Mouse (Mus musculus): ENCODE results near the gene Galnt6. TPM values are rescaled to one million over a fixed set of nuclear protein-coding genes. Genes with fewer than 3 reads are reported as not detected.

Gene Galnt6
- polyA plus RNA-seq, 2 experiments: 0.47 to 0.84 TPM

DNA sequence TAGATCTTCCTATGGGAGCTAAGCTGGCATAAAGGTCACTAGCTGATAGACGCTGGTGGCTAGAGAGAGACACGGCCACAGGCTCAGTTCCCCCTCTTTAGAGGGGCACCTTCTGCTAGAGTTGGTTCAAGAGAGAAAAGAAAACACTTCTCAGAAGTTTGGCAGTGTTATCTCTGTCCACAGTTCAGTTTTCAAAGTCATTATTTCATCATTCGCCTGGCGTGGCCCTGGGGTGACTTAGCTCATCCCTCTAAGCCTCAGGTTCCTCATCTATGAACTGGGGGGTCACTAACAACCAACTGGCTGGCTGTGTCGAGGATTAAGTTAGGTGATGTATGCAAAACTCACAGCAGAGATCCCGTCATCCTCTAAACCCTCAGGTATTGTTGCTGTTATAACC is 11.2 kb downstream of the Galnt6 start:
- Histone ChIP-seq H3K4me1 (replicated peaks; ENCODE audit: control insufficient read depth in 2 of 2, insufficient read depth in 2 of 2, low read length in 1 of 2) (no peaks in the 10 kb centered on the region), H3K36me3 (replicated peaks; ENCODE audit: control insufficient read depth, insufficient read depth, low read depth) (no peaks in the 10 kb centered on the region), H3K9ac (replicated peaks) (no peak overlapping the region), H3K4me3 (ENCODE audit: insufficient read depth in 1 of 2, low read depth in 2 of 2, low read length in 2 of 2) (no peak overlapping the region), H3K9me3 (ENCODE audit: control insufficient read depth, low read length) (no peaks in the 10 kb centered on the region), H3K4me2 (ENCODE audit: low read depth) (no peak overlapping the region), H3K27me3 (ENCODE audit: control insufficient read depth, insufficient read depth, low read length) (no peaks in the 10 kb centered on the region), H3K27ac (no peak overlapping the region)
- no peak for DNase-seq (ENCODE audit: low read depth in 3 of 3, low spot score in 3 of 3)
- no peak for ATAC-seq (ENCODE audit: insufficient read depth)
- no peak for TF ChIP-seq CTCF (IDR thresholded peaks at IDR 0.05; ENCODE audit: low read depth)
- TF ChIP-seq EP300 (IDR thresholded peaks at IDR 0.05; ENCODE audit: low read depth): no peak
- WGBS (ENCODE audit: insufficient replicate concordance): 32% methylated on average over 6 of the region's 6 CpGs

DNA sequence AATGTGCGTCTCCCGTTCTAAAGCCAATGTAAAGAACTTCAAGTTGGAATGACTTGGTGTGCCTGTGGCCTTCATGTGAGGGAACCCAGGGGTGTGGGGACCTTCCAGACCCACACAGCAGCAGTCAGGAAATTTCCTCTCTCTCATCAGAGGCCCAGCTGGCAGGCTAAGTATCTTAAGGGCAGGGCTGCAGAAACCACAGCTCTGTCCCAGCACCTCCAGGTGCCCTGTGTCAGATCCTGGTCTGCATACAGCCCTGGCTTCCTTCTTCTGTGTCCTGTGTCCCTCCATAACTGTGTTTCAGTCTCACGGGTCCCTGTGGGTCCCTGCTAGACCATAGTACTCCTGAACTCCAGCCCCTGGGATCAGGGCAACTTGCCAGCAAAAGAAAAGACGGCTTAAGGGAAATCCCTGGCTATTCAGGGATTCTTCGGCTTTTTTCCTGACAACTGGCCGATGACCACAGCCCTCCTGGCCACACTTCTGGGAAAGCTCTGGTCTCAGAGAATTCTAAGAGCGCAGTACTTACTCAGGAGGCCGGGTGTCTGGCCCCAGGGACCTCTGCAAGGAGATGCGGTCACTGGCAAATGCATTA is 13.7 kb downstream of the Galnt6 start:
- ATAC-seq (ENCODE audit: insufficient read depth) (no peak), DNase-seq (ENCODE audit: low read depth in 3 of 3, low spot score in 3 of 3) (no peak)
- H3K4me1 ChIP-seq (replicated peaks; ENCODE audit: control insufficient read depth in 2 of 2, insufficient read depth in 2 of 2, low read length in 1 of 2): no peaks in the 10 kb centered on the region
- TF ChIP-seq CTCF (IDR thresholded peaks at IDR 0.05; ENCODE audit: low read depth) (no peak), EP300 (IDR thresholded peaks at IDR 0.05; ENCODE audit: low read depth) (no peak)
- no peak overlapping the region for H3K9ac ChIP-seq (replicated peaks)
- H3K27me3 ChIP-seq (ENCODE audit: control insufficient read depth, insufficient read depth, low read length): no peaks in the 10 kb centered on the region
- no peaks in the 10 kb centered on the region for H3K9me3 ChIP-seq (ENCODE audit: control insufficient read depth, low read length)
- 73% methylated on average over 9 of the region's 9 CpGs for WGBS (ENCODE audit: insufficient replicate concordance)
- no peaks in the 10 kb centered on the region for H3K36me3 ChIP-seq (replicated peaks; ENCODE audit: control insufficient read depth, insufficient read depth, low read depth)
- H3K27ac ChIP-seq: no peak overlapping the region
- no peak overlapping the region for H3K4me3 ChIP-seq (ENCODE audit: insufficient read depth in 1 of 2, low read depth in 2 of 2, low read length in 2 of 2)
- no peak overlapping the region for H3K4me2 ChIP-seq (ENCODE audit: low read depth)

DNA sequence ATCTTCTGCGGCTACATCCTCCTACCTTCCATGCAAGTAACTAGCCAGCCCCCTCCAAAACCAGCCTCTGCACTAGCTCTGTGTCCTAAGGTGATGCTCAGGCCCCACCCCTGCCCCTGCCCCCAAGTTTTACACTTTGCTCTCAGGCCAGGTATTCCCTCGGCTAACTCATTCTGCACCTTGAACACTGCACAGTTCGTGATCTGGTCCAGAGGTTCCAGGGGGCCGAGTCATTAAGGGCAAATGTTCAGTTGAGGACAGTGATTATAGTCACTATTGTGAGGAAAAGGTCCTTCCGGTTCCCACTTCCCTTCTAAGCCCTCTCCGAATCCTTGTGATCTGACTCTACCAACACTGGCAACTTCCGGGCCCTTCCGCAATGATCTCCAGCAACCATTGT is 14.7 kb downstream of the Galnt6 start:
- H3K27ac ChIP-seq: no peak overlapping the region
- WGBS (ENCODE audit: insufficient replicate concordance): 74% methylated on average over 8 of the region's 8 CpGs

DNA sequence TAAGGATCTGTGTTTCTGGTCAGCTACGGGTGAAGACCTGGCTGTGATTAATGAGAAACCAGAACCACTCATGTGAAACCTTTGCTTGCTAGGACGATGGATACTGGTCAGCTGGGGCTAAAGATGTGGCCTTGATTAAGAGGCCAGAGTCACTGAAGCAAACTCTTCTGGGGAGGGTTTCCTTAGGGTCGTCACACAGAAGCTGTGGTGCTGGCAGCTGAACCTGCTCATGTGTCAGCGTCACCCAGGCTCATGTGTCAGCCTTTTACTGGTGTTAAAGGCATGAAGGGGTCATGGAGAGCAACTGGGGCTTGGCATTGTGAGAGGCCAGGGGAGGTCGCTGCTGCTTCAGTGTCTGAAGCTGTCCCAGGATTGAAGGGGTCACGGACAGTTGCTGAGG is 18.3 kb downstream of the Galnt6 start:
- H3K4me3 ChIP-seq (ENCODE audit: insufficient read depth in 1 of 2, low read depth in 2 of 2, low read length in 2 of 2): no peak overlapping the region
- no peak overlapping the region for H3K4me2 ChIP-seq (ENCODE audit: low read depth)
- H3K9me3 ChIP-seq (ENCODE audit: control insufficient read depth, low read length): no peaks in the 10 kb centered on the region
- H3K9ac ChIP-seq (replicated peaks): no peak overlapping the region
- no peak overlapping the region for H3K27ac ChIP-seq
- H3K27me3 ChIP-seq (ENCODE audit: control insufficient read depth, insufficient read depth, low read length): no peaks in the 10 kb centered on the region
- H3K36me3 ChIP-seq (replicated peaks; ENCODE audit: control insufficient read depth, insufficient read depth, low read depth): no peaks in the 10 kb centered on the region
- no peak for ATAC-seq (ENCODE audit: insufficient read depth)
- 68% methylated on average over 6 of the region's 6 CpGs for WGBS (ENCODE audit: insufficient replicate concordance)
- no peak for DNase-seq (ENCODE audit: low read depth in 3 of 3, low spot score in 3 of 3)
- H3K4me1 ChIP-seq (replicated peaks; ENCODE audit: control insufficient read depth in 2 of 2, insufficient read depth in 2 of 2, low read length in 1 of 2): peaks cover 0 to 6% of the 10 kb centered on the region in 2 experiments; a peak in 2 of 4 replicates
- TF ChIP-seq CTCF (IDR thresholded peaks at IDR 0.05; ENCODE audit: low read depth): no peak
- TF ChIP-seq EP300 (IDR thresholded peaks at IDR 0.05; ENCODE audit: low read depth): no peak

More for the DNA sequence above, 14.7 kb downstream of the Galnt6 start:
- H3K9ac ChIP-seq (replicated peaks): no peak overlapping the region
- no peak for DNase-seq (ENCODE audit: low read depth in 3 of 3, low spot score in 3 of 3)
- no peaks in the 10 kb centered on the region for H3K36me3 ChIP-seq (replicated peaks; ENCODE audit: control insufficient read depth, insufficient read depth, low read depth)
- no peak overlapping the region for H3K4me2 ChIP-seq (ENCODE audit: low read depth)
- H3K4me1 ChIP-seq (replicated peaks; ENCODE audit: control insufficient read depth in 2 of 2, insufficient read depth in 2 of 2, low read length in 1 of 2): no peaks in the 10 kb centered on the region
- no peak overlapping the region for H3K4me3 ChIP-seq (ENCODE audit: insufficient read depth in 1 of 2, low read depth in 2 of 2, low read length in 2 of 2)
- no peaks in the 10 kb centered on the region for H3K9me3 ChIP-seq (ENCODE audit: control insufficient read depth, low read length)
- no peaks in the 10 kb centered on the region for H3K27me3 ChIP-seq (ENCODE audit: control insufficient read depth, insufficient read depth, low read length)
- no peak for ATAC-seq (ENCODE audit: insufficient read depth)
- TF ChIP-seq EP300 (IDR thresholded peaks at IDR 0.05; ENCODE audit: low read depth): no peak
- TF ChIP-seq CTCF (IDR thresholded peaks at IDR 0.05; ENCODE audit: low read depth): no peak

DNA sequence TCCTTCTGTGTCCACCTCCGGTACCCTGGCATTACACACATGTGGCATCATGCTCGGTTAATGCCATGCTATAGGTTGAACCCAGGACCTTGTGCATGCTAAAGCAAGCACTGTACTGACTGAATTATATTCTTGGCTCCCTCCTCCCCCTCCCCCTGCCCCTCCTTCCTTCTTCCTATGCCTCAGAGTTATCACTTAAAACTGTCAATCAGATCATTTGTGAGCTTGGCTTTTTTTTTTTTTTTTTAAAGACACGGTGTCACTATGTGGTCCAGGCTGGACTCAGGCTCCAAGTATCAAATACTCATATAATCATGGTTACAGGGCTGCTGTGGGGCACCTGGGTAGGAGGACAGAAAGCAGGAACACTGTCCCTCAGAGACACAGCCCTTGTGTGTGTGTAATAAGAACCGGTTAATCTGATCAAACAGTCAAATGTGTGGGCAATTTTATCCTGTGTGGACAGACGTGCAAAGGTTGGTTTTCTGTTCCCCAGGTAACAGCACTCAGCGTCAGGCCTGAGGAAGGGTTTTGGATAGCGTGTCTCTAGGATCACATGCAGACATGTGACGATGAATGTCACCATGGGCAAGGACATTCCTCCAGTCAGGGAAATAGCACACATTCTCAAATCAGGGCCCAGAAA is 20.6 kb downstream of the Galnt6 start:
- DNase-seq (ENCODE audit: low read depth in 3 of 3, low spot score in 3 of 3) (no peak), ATAC-seq (ENCODE audit: insufficient read depth) (no peak)
- H3K4me1 ChIP-seq (replicated peaks; ENCODE audit: control insufficient read depth in 2 of 2, insufficient read depth in 2 of 2, low read length in 1 of 2): peaks cover 0 to 6% of the 10 kb centered on the region in 2 experiments; a peak in 2 of 4 replicates
- no peak overlapping the region for H3K4me2 ChIP-seq (ENCODE audit: low read depth)
- H3K9ac ChIP-seq (replicated peaks): no peak overlapping the region
- no peak overlapping the region for H3K27ac ChIP-seq
- 31% methylated on average over 8 of the region's 8 CpGs for WGBS (ENCODE audit: insufficient replicate concordance)
- no peaks in the 10 kb centered on the region for H3K36me3 ChIP-seq (replicated peaks; ENCODE audit: control insufficient read depth, insufficient read depth, low read depth)
- H3K4me3 ChIP-seq (ENCODE audit: insufficient read depth in 1 of 2, low read depth in 2 of 2, low read length in 2 of 2): no peak overlapping the region
- TF ChIP-seq CTCF (IDR thresholded peaks at IDR 0.05; ENCODE audit: low read depth) (no peak), EP300 (IDR thresholded peaks at IDR 0.05; ENCODE audit: low read depth) (no peak)
- H3K9me3 ChIP-seq (ENCODE audit: control insufficient read depth, low read length): no peaks in the 10 kb centered on the region
- H3K27me3 ChIP-seq (ENCODE audit: control insufficient read depth, insufficient read depth, low read length): no peaks in the 10 kb centered on the region; the same call in 1 of the 2 replicates
